Mouse (Mus musculus): Measurements from ENCODE around the gene Gabrb3. TPM values are rescaled to one million over a fixed set of nuclear protein-coding genes. Genes with fewer than 3 reads are reported as not detected.
"Not testable (repeated sequence)": the region's sequence is repeated elsewhere in the genome, so short reads cannot be mapped to it uniquely, and the experiment has no call there.

Gabrb3 gene
- polyA plus RNA-seq, 2 experiments = 1.2 to 1.5 TPM

DNA sequence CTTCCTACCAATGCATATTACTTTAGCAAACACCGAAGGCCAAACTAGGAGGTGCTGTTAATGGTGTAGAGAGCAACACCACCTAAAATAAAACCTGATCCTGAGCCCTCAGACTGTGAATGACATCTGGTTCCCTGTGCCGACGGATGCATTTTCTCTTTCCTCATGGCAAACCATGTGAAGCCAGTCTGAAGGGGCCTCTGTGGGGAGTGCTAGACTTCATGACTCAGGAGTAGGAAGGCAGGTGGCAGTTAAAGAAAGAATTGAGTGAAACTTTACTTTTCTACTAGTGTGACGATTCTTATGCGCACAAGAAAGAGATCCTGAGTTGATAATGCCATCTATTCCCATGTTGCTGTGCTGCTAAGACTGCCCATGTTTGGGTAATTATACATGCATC lies 341.0 kb downstream of the Gabrb3 start:
- 91% methylated on average over 5 of the region's 5 CpGs for WGBS
- ATAC-seq (ENCODE audit: low FRiP score, low read depth) (no peak), DNase-seq (ENCODE audit: low spot score) (no peak)
- no peaks in the 10 kb centered on the region for H3K27me3 ChIP-seq (ENCODE audit: control insufficient read depth, insufficient read depth, low read length)
- H3K27ac ChIP-seq (replicated peaks; ENCODE audit: low read depth, low read length) = no peak overlapping the region
- H3K9me3 ChIP-seq (ENCODE audit: control insufficient read depth, low read length) = no peaks in the 10 kb centered on the region
- no peaks in the 10 kb centered on the region for H3K36me3 ChIP-seq (ENCODE audit: control insufficient read depth, insufficient read depth, low read length)
- no peaks in the 10 kb centered on the region for H3K4me1 ChIP-seq (ENCODE audit: control insufficient read depth, insufficient read depth, low read length)
- TF ChIP-seq POLR2A (IDR thresholded peaks at IDR 0.05; ENCODE audit: borderline replicate concordance, extremely low read depth, insufficient read depth, insufficient read length) = no peak
- no peak overlapping the region for H3K4me2 ChIP-seq (replicated peaks; ENCODE audit: low read depth, low read length, severe bottlenecking)
- H3K4me3 ChIP-seq (replicated peaks; ENCODE audit: low read length) = no peak overlapping the region
- no peak overlapping the region for H3K9ac ChIP-seq (ENCODE audit: low read depth, low read length, severe bottlenecking)

- no peak overlapping the region for H3K9ac ChIP-seq (ENCODE audit: low read depth, low read length, severe bottlenecking)
- no peaks in the 10 kb centered on the region for H3K36me3 ChIP-seq (ENCODE audit: control insufficient read depth, insufficient read depth, low read length)
- WGBS = 54% methylated on average over 5 of the region's 5 CpGs
- H3K9me3 ChIP-seq (ENCODE audit: control insufficient read depth, low read length) = no peaks in the 10 kb centered on the region
- no peak overlapping the region for H3K4me3 ChIP-seq (replicated peaks; ENCODE audit: low read length)
- H3K4me1 ChIP-seq (ENCODE audit: control insufficient read depth, insufficient read depth, low read length) = no peaks in the 10 kb centered on the region
- no peak overlapping the region for H3K4me2 ChIP-seq (replicated peaks; ENCODE audit: low read depth, low read length, severe bottlenecking)
- H3K27me3 ChIP-seq (ENCODE audit: control insufficient read depth, insufficient read depth, low read length) = no peaks in the 10 kb centered on the region
- TF ChIP-seq POLR2A (IDR thresholded peaks at IDR 0.05; ENCODE audit: borderline replicate concordance, extremely low read depth, insufficient read depth, insufficient read length) = no peak
- ATAC-seq (ENCODE audit: low FRiP score, low read depth) (no peak), DNase-seq (ENCODE audit: low spot score) (no peak)
- no peak overlapping the region for H3K27ac ChIP-seq (replicated peaks; ENCODE audit: low read depth, low read length)
Measured at GRCm38 (mm10) chr7:57778754-57779153, 359.3 kb downstream of the Gabrb3 start.

- H3K4me1 ChIP-seq (ENCODE audit: control insufficient read depth, insufficient read depth, low read length); H3K36me3 ChIP-seq (ENCODE audit: control insufficient read depth, insufficient read depth, low read length); H3K9me3 ChIP-seq (ENCODE audit: control insufficient read depth, low read length); DNase-seq (ENCODE audit: low spot score); H3K9ac ChIP-seq (ENCODE audit: low read depth, low read length, severe bottlenecking); H3K4me3 ChIP-seq (replicated peaks; ENCODE audit: low read length); H3K27me3 ChIP-seq (ENCODE audit: control insufficient read depth, insufficient read depth, low read length); ATAC-seq (ENCODE audit: low FRiP score, low read depth); H3K27ac ChIP-seq (replicated peaks; ENCODE audit: low read depth, low read length); H3K4me2 ChIP-seq (replicated peaks; ENCODE audit: low read depth, low read length, severe bottlenecking): not testable (repeated sequence)
- WGBS = 79% methylated on average over 2 of the region's 2 CpGs
Measured at GRCm38 (mm10) chr7:57786102-57786501, 366.6 kb downstream of the Gabrb3 start.

- Histone ChIP-seq H3K4me3 (replicated peaks; ENCODE audit: low read length) (no peak overlapping the region), H3K4me2 (replicated peaks; ENCODE audit: low read depth, low read length, severe bottlenecking) (no peak overlapping the region), H3K9me3 (ENCODE audit: control insufficient read depth, low read length) (no peaks in the 10 kb centered on the region), H3K36me3 (ENCODE audit: control insufficient read depth, insufficient read depth, low read length) (no peaks in the 10 kb centered on the region), H3K4me1 (ENCODE audit: control insufficient read depth, insufficient read depth, low read length) (no peaks in the 10 kb centered on the region), H3K9ac (ENCODE audit: low read depth, low read length, severe bottlenecking) (no peak overlapping the region), H3K27me3 (ENCODE audit: control insufficient read depth, insufficient read depth, low read length) (no peaks in the 10 kb centered on the region), H3K27ac (replicated peaks; ENCODE audit: low read depth, low read length) (no peak overlapping the region)
- TF ChIP-seq POLR2A (IDR thresholded peaks at IDR 0.05; ENCODE audit: borderline replicate concordance, extremely low read depth, insufficient read depth, insufficient read length) = no peak
- ATAC-seq (ENCODE audit: low FRiP score, low read depth) (no peak), DNase-seq (ENCODE audit: low spot score) (no peak)
- WGBS = 40% methylated on average over 2 of the region's 2 CpGs
Measured at GRCm38 (mm10) chr7:57787520-57787919, 368.0 kb downstream of the Gabrb3 start.

- 82% methylated on average over 1 of the region's 1 CpGs for WGBS
- ATAC-seq (ENCODE audit: low FRiP score, low read depth) (no peak), DNase-seq (ENCODE audit: low spot score) (no peak)
- no peaks in the 10 kb centered on the region for H3K36me3 ChIP-seq (ENCODE audit: control insufficient read depth, insufficient read depth, low read length)
- H3K9me3 ChIP-seq (ENCODE audit: control insufficient read depth, low read length) = no peaks in the 10 kb centered on the region
- no peak overlapping the region for H3K4me3 ChIP-seq (replicated peaks; ENCODE audit: low read length)
- no peak overlapping the region for H3K4me2 ChIP-seq (replicated peaks; ENCODE audit: low read depth, low read length, severe bottlenecking)
- no peak for TF ChIP-seq POLR2A (IDR thresholded peaks at IDR 0.05; ENCODE audit: borderline replicate concordance, extremely low read depth, insufficient read depth, insufficient read length)
- H3K4me1 ChIP-seq (ENCODE audit: control insufficient read depth, insufficient read depth, low read length) = no peaks in the 10 kb centered on the region
- H3K27me3 ChIP-seq (ENCODE audit: control insufficient read depth, insufficient read depth, low read length) = no peaks in the 10 kb centered on the region
- H3K27ac ChIP-seq (replicated peaks; ENCODE audit: low read depth, low read length) = no peak overlapping the region
- no peak overlapping the region for H3K9ac ChIP-seq (ENCODE audit: low read depth, low read length, severe bottlenecking)
Measured at GRCm38 (mm10) chr7:57803266-57803665, 383.8 kb downstream of the Gabrb3 start.

- WGBS = 65% methylated on average over 1 of the region's 1 CpGs
- Histone ChIP-seq H3K4me1 (ENCODE audit: control insufficient read depth, insufficient read depth, low read length) (no peaks in the 10 kb centered on the region), H3K4me2 (replicated peaks; ENCODE audit: low read depth, low read length, severe bottlenecking) (no peak overlapping the region), H3K36me3 (ENCODE audit: control insufficient read depth, insufficient read depth, low read length) (no peaks in the 10 kb centered on the region), H3K9ac (ENCODE audit: low read depth, low read length, severe bottlenecking) (no peak overlapping the region), H3K27ac (replicated peaks; ENCODE audit: low read depth, low read length) (no peak overlapping the region), H3K9me3 (ENCODE audit: control insufficient read depth, low read length) (no peaks in the 10 kb centered on the region), H3K27me3 (ENCODE audit: control insufficient read depth, insufficient read depth, low read length) (no peaks in the 10 kb centered on the region), H3K4me3 (replicated peaks; ENCODE audit: low read length) (no peak overlapping the region)
- no peak for DNase-seq (ENCODE audit: low spot score)
- ATAC-seq (ENCODE audit: low FRiP score, low read depth) = no peak
- no peak for TF ChIP-seq POLR2A (IDR thresholded peaks at IDR 0.05; ENCODE audit: borderline replicate concordance, extremely low read depth, insufficient read depth, insufficient read length)
Measured at GRCm38 (mm10) chr7:57813716-57814115, 394.2 kb downstream of the Gabrb3 start.
